Mouse (Mus musculus): ENCODE data around the gene Glrx5. TPM values are rescaled to one million over a fixed set of nuclear protein-coding genes. Genes with fewer than 3 reads are reported as not detected.

Glrx5 gene
- polyA plus RNA-seq, 1 experiment from 2014 or later, result 179 TPM

GRCm38 (mm10) chr12:105001317-105001716 is 31.2 kb upstream of the Glrx5 start:
- ATAC-seq (ENCODE audit: low FRiP score) (no peak), DNase-seq (ENCODE audit: low spot score) (no peak)
- Histone ChIP-seq H3K9ac (ENCODE audit: low read depth, low read length) (no peak overlapping the region), H3K27me3 (ENCODE audit: control insufficient read depth, insufficient read depth, low read length) (0 out of 2 replicates have a peak, but pooled peaks cover 1% of the 10 kb centered on the region), H3K4me3 (ENCODE audit: low read depth, low read length) (no peak overlapping the region), H3K4me1 (replicated peaks; ENCODE audit: control insufficient read depth, insufficient read depth, low read length) (peaks cover 2% of the 10 kb centered on the region; the same call in 1 of the 2 replicates), H3K4me2 (replicated peaks; ENCODE audit: low read depth, low read length) (no peak overlapping the region), H3K27ac (ENCODE audit: low read depth, low read length) (no peak overlapping the region), H3K36me3 (ENCODE audit: control insufficient read depth, insufficient read depth, low read length) (no peaks in the 10 kb centered on the region), H3K9me3 (ENCODE audit: control insufficient read depth, low read length) (no peaks in the 10 kb centered on the region)
- 83% methylated on average over 9 of the region's 9 CpGs for WGBS

GRCm38 (mm10) chr12:105002340-105003132 is 30.0 kb upstream of the Glrx5 start:
- peak; percentile 45 for DNase-seq (ENCODE audit: low spot score)
- Histone ChIP-seq H3K36me3 (ENCODE audit: control insufficient read depth, insufficient read depth, low read length) (no peaks in the 10 kb centered on the region), H3K4me1 (replicated peaks; ENCODE audit: control insufficient read depth, insufficient read depth, low read length) (peaks cover 2% of the 10 kb centered on the region; the same call in 1 of the 2 replicates), H3K4me2 (replicated peaks; ENCODE audit: low read depth, low read length) (no peak overlapping the region), H3K27ac (ENCODE audit: low read depth, low read length) (no peak overlapping the region), H3K9ac (ENCODE audit: low read depth, low read length) (no peak overlapping the region), H3K27me3 (ENCODE audit: control insufficient read depth, insufficient read depth, low read length) (0 out of 2 replicates have a peak, but pooled peaks cover 3% of the 10 kb centered on the region), H3K4me3 (ENCODE audit: low read depth, low read length) (no peak overlapping the region), H3K9me3 (ENCODE audit: control insufficient read depth, low read length) (no peaks in the 10 kb centered on the region)
- ATAC-seq (ENCODE audit: low FRiP score), result peak; percentile 64; the same call in 1 of the 2 replicates
- 70% methylated on average over 10 of the region's 10 CpGs for WGBS

- DNase-seq (ENCODE audit: low spot score), result peak; percentile 28
- WGBS, result 47% methylated on average over 9 of the region's 9 CpGs
These were observed 29.3 kb upstream of the Glrx5 start for GRCm38 (mm10) chr12:105003158-105003557.

GRCm38 (mm10) chr12:105003715-105004114 is 28.8 kb upstream of the Glrx5 start:
- Histone ChIP-seq H3K27me3 (ENCODE audit: control insufficient read depth, insufficient read depth, low read length) (peaks cover 15% of the 10 kb centered on the region), H3K4me1 (replicated peaks; ENCODE audit: control insufficient read depth, insufficient read depth, low read length) (peaks cover 2% of the 10 kb centered on the region; the same call in 1 of the 2 replicates), H3K4me2 (replicated peaks; ENCODE audit: low read depth, low read length) (no peak overlapping the region), H3K9ac (ENCODE audit: low read depth, low read length) (no peak overlapping the region), H3K27ac (ENCODE audit: low read depth, low read length) (no peak overlapping the region), H3K36me3 (ENCODE audit: control insufficient read depth, insufficient read depth, low read length) (no peaks in the 10 kb centered on the region), H3K9me3 (ENCODE audit: control insufficient read depth, low read length) (no peaks in the 10 kb centered on the region), H3K4me3 (ENCODE audit: low read depth, low read length) (no peak overlapping the region)
- DNase-seq (ENCODE audit: low spot score), result no peak
- ATAC-seq (ENCODE audit: low FRiP score), result no peak
- 82% methylated on average over 3 of the region's 3 CpGs for WGBS

More at GRCm38 (mm10) chr12:105003158-105003557, 29.3 kb upstream of the Glrx5 start:
- no peaks in the 10 kb centered on the region for H3K36me3 ChIP-seq (ENCODE audit: control insufficient read depth, insufficient read depth, low read length)
- H3K9me3 ChIP-seq (ENCODE audit: control insufficient read depth, low read length), result no peaks in the 10 kb centered on the region
- H3K27ac ChIP-seq (ENCODE audit: low read depth, low read length), result no peak overlapping the region
- peaks cover 2% of the 10 kb centered on the region; the same call in 1 of the 2 replicates for H3K4me1 ChIP-seq (replicated peaks; ENCODE audit: control insufficient read depth, insufficient read depth, low read length)
- H3K27me3 ChIP-seq (ENCODE audit: control insufficient read depth, insufficient read depth, low read length), result peaks cover 9% of the 10 kb centered on the region
- H3K4me3 ChIP-seq (ENCODE audit: low read depth, low read length), result no peak overlapping the region
- ATAC-seq (ENCODE audit: low FRiP score), result 0 out of 2 replicates have a peak, but pooled peaks have one; percentile 19
- no peak overlapping the region for H3K9ac ChIP-seq (ENCODE audit: low read depth, low read length)
- H3K4me2 ChIP-seq (replicated peaks; ENCODE audit: low read depth, low read length), result no peak overlapping the region

GRCm38 (mm10) chr12:105004956-105005714 is 27.4 kb upstream of the Glrx5 start:
- H3K36me3 ChIP-seq (ENCODE audit: control insufficient read depth, insufficient read depth, low read length), result no peaks in the 10 kb centered on the region
- H3K4me3 ChIP-seq (ENCODE audit: low read depth, low read length), result no peak overlapping the region
- H3K27me3 ChIP-seq (ENCODE audit: control insufficient read depth, insufficient read depth, low read length), result peaks cover 28% of the 10 kb centered on the region
- no peak overlapping the region for H3K4me2 ChIP-seq (replicated peaks; ENCODE audit: low read depth, low read length)
- no peak overlapping the region for H3K9ac ChIP-seq (ENCODE audit: low read depth, low read length)
- DNase-seq (ENCODE audit: low spot score), result no peak
- ATAC-seq (ENCODE audit: low FRiP score), result no peak
- H3K4me1 ChIP-seq (replicated peaks; ENCODE audit: control insufficient read depth, insufficient read depth, low read length), result peaks cover 8% of the 10 kb centered on the region; the same call in 1 of the 2 replicates
- no peaks in the 10 kb centered on the region for H3K9me3 ChIP-seq (ENCODE audit: control insufficient read depth, low read length)
- H3K27ac ChIP-seq (ENCODE audit: low read depth, low read length), result no peak overlapping the region
- WGBS, result 81% methylated on average over 22 of the region's 22 CpGs

- H3K4me3 ChIP-seq (ENCODE audit: low read depth, low read length), result no peak overlapping the region
- ATAC-seq (ENCODE audit: low FRiP score) (no peak), DNase-seq (ENCODE audit: low spot score) (no peak)
- WGBS, result 79% methylated on average over 2 of the region's 2 CpGs
- H3K4me1 ChIP-seq (replicated peaks; ENCODE audit: control insufficient read depth, insufficient read depth, low read length), result peaks cover 8% of the 10 kb centered on the region; the same call in 1 of the 2 replicates
- H3K9me3 ChIP-seq (ENCODE audit: control insufficient read depth, low read length), result no peaks in the 10 kb centered on the region
- no peak overlapping the region for H3K4me2 ChIP-seq (replicated peaks; ENCODE audit: low read depth, low read length)
- no peak overlapping the region for H3K27ac ChIP-seq (ENCODE audit: low read depth, low read length)
- H3K27me3 ChIP-seq (ENCODE audit: control insufficient read depth, insufficient read depth, low read length), result peaks cover 31% of the 10 kb centered on the region
- no peak overlapping the region for H3K9ac ChIP-seq (ENCODE audit: low read depth, low read length)
- no peaks in the 10 kb centered on the region for H3K36me3 ChIP-seq (ENCODE audit: control insufficient read depth, insufficient read depth, low read length)
These were observed 26.8 kb upstream of the Glrx5 start for GRCm38 (mm10) chr12:105005715-105005972.

- no peak overlapping the region for H3K27ac ChIP-seq (ENCODE audit: low read depth, low read length)
- H3K4me2 ChIP-seq (replicated peaks; ENCODE audit: low read depth, low read length), result no peak overlapping the region
- H3K9me3 ChIP-seq (ENCODE audit: control insufficient read depth, low read length), result no peaks in the 10 kb centered on the region
- DNase-seq (ENCODE audit: low spot score) (no peak), ATAC-seq (ENCODE audit: low FRiP score) (no peak)
- peaks cover 5% of the 10 kb centered on the region; the same call in 1 of the 2 replicates for H3K4me1 ChIP-seq (replicated peaks; ENCODE audit: control insufficient read depth, insufficient read depth, low read length)
- H3K27me3 ChIP-seq (ENCODE audit: control insufficient read depth, insufficient read depth, low read length), result peaks cover 31% of the 10 kb centered on the region
- no peak overlapping the region for H3K9ac ChIP-seq (ENCODE audit: low read depth, low read length)
- 60% methylated on average over 2 of the region's 2 CpGs for WGBS
- no peaks in the 10 kb centered on the region for H3K36me3 ChIP-seq (ENCODE audit: control insufficient read depth, insufficient read depth, low read length)
- no peak overlapping the region for H3K4me3 ChIP-seq (ENCODE audit: low read depth, low read length)
These were observed 24.3 kb upstream of the Glrx5 start for GRCm38 (mm10) chr12:105008150-105008549.

GRCm38 (mm10) chr12:105008752-105009178 is 23.7 kb upstream of the Glrx5 start:
- no peaks in the 10 kb centered on the region for H3K36me3 ChIP-seq (ENCODE audit: control insufficient read depth, insufficient read depth, low read length)
- peak; percentile 31; the same call in 1 of the 2 replicates for ATAC-seq (ENCODE audit: low FRiP score)
- H3K4me2 ChIP-seq (replicated peaks; ENCODE audit: low read depth, low read length), result no peak overlapping the region
- H3K27me3 ChIP-seq (ENCODE audit: control insufficient read depth, insufficient read depth, low read length), result peaks cover 31% of the 10 kb centered on the region
- no peak overlapping the region for H3K9ac ChIP-seq (ENCODE audit: low read depth, low read length)
- no peaks in the 10 kb centered on the region for H3K9me3 ChIP-seq (ENCODE audit: control insufficient read depth, low read length)
- no peak overlapping the region for H3K27ac ChIP-seq (ENCODE audit: low read depth, low read length)
- 1% methylated on average over 13 of the region's 13 CpGs for WGBS
- peaks cover 5% of the 10 kb centered on the region; the same call in 1 of the 2 replicates for H3K4me1 ChIP-seq (replicated peaks; ENCODE audit: control insufficient read depth, insufficient read depth, low read length)
- peak overlapping the region; percentile 12; the same call in 1 of the 2 replicates for H3K4me3 ChIP-seq (ENCODE audit: low read depth, low read length)
- peak; percentile 35 for DNase-seq (ENCODE audit: low spot score)
